Mouse (Mus musculus) naive thymus-derived CD4-positive, alpha-beta T cell, adult 2 months (primary cell): ENCODE results near the gene Sv2a.
"Not testable (repeated sequence)": the region's sequence is repeated elsewhere in the genome, so short reads cannot be mapped to it uniquely, and the experiment has no call there.

ENCODE experiments used
- DNase-seq: peaks from one replicate; pipeline ENCODE4 v3.0.0-alpha.2; 2011; ENCODE audit warnings: low read depth

The Sv2a gene

DNA sequence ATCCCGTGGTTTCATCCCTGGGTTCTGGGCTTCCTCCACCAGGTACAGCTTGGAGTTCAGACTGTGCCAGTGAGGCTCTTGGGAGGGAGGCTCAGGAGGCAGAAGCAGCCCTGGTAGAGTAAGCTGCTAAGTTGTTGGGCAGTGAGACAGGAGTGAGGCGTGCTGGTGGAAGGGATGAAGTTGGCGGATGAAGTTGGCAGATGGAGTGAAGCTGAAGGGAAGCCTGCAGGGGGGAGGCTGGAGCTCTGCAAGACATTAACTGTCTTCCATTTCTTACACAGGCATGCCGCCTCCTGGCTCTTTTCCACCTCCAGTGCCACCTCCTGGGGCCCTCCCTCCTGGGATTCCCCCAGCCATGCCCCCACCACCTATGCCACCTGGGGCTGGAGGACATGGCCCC, 6.9 kb upstream of the Sv2a start:
- DNase-seq: not testable (repeated sequence)

DNA sequence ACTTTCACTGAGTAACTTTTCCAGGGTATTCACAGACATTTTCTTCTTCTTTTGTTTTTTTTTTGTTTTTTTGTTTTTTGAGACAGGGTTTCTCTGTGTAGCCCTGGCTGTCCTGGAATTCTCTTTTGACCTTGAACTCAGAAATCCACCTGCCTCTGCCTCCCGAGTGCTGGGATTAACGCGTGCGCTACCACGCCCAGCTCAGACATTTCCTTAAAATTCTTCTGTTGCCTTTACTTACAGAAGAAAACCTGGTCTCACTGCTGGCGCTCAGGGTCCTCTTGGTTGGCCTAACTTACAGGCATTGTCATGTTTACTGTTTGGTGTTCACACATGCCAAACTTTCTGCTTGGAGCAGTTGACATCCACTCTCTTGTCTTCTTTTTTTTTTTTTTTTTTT, 5.7 kb upstream of the Sv2a start:
- DNase-seq: no peak

DNA sequence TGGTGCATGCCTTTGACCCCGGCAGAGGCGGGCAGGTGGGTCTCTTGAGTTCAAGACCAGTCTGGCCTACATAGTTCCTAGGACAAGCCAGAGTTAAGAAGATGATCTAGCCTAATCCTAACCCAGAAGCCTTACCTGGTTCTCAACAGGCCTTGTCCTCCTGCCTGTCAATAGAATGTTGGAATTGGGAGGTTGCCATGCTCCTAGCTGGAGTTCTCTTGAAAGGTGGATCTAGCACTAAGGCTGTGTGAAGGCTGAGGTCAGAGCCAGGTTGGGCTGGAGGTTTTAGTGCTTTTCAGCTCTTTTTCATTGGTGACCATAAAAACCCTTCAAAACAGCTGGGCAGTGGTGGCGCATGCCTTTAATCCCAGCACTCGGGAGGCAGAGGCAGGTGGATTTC, 2.5 kb upstream of the Sv2a start:
- no peak for DNase-seq

DNA sequence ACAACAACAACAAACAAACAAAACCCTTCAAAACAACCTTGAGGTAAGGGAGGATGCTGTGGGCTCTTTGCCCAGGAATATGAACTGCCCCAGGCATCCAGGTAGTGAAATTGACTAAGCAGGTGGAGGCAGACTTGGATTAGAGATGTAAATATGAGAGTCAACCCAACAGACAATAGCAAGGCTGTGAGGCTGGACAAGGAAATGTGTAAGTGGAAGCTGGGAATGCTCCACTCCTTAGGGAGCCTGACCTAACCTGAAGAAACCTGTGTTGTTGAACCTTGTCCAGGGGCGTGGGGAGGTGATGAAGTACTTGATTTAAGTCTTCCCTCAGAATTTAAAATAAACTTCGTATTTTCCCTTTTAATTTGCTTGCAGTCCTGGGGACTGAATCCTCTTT, 2.0 kb upstream of the Sv2a start:
- no peak for DNase-seq

DNA sequence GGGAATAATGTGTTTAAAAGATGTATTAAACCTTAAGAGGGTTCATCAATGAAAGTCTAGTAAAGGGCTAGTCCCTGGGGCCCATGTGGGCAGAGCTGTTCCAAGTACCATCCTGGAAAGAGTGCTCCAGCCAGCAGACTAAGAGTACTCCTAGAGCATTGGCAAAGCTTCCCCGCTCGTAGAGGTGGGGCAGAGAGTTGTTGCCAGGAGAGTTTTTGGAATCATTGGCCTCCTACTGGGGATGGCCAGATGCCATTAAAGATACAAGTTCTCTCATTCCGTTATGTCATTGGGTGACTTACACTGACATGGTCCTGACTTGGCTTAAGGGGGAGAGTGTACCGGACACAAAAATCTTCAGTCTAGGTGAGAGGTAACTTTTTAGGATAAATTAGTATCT, 1.4 kb upstream of the Sv2a start:
- DNase-seq: no peak

DNA sequence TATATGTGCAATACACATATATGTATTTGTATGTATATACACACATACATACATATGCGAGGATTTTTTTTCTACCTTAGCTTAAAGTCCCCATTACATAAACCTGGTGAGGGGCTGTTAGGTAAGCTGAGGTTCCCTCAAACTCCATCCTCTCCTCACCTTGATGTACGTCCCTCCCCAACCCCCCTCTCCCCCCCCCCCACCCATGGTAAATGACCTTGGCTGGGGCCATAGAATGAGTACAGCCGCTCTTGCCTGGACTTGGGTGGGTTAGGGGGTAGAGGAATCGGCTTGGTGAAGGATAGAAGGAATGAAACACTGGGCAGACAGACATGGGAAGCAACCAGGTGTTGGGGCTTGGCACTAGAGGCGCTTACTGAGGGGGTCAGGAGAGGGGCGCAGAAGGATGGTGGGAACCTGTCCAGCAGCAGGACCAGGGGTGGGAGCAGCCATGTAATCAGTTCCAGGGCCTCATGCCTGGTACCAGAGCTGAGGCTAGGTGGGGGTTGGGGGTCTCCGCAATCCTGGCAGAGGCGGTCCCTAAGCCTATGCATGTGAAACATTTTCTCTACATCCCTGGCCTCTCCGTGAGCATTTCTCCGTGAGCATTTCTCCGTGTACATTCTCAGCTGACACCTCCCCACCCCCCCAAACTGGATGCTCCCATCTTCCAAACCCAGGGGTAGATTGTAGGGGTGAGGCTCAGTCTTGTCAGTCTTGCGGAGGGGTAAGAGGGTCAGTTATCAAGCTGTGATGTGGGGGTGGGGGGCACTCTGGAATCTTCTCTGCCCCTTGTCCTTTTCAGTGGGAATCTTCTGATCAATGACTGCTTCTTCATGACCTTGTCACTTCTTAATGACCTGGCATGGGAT, 795 bp downstream of the Sv2a start:
- no peak for DNase-seq

DNA sequence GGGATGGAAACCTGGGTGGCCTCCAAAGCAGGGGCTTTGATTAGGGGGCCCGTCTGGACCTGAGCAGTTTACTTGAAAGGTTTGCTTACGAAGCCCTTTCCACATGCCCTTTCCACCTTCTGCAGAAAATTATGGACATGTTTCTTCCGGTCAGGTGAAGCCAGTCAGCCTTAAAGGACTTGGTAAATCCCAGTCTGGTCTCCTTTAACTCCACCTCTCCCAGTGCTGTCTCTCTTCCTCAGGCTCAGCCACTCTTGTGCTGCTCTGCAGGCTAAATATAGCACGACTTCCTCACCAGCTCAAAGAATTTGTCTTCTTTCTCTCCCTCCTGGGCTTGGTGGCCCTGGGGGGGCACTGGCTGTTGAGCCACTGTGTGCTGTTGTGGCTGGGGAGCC, 1.4 kb downstream of the Sv2a start:
- no peak for DNase-seq

DNA sequence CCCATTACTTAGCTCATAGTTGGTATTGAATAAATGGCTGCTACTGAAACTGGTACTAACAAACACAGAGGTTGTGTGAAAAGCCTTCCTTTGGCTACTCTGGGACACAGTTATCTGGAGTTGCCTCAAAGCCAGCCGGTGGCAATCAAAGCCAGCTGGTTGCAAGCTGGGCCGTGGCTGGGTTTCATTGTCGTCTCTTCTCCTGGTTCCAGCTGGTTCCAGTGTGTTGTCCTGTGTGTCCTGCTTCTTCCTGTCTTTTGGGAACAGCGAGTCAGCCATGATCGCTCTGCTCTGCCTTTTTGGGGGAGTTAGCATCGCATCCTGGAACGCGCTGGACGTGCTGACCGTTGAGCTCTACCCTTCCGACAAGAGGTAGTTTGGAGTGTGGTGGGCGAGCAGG, 12.0 kb downstream of the Sv2a start:
- DNase-seq: no peak

DNA sequence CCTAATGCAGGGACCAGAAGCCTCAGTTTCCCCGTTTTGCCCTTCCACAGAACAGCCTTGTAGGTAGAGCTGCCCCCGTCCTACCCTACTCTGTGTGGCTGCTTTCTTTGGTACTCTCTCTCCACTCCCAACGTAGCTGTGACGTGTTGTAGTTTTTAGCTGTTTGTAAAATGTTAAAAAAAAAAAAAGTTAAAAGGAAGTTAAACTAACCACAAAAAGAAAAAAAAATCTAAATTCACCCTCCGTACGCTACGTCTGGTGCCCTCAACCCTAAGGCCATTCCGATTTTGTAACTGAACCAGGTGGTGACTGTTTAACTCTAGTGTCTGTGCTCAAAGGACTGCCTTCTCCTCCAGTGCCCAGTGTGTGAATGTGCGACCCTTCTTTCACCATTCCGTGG, 14.0 kb downstream of the Sv2a start:
- DNase-seq: peak; percentile 65

DNA sequence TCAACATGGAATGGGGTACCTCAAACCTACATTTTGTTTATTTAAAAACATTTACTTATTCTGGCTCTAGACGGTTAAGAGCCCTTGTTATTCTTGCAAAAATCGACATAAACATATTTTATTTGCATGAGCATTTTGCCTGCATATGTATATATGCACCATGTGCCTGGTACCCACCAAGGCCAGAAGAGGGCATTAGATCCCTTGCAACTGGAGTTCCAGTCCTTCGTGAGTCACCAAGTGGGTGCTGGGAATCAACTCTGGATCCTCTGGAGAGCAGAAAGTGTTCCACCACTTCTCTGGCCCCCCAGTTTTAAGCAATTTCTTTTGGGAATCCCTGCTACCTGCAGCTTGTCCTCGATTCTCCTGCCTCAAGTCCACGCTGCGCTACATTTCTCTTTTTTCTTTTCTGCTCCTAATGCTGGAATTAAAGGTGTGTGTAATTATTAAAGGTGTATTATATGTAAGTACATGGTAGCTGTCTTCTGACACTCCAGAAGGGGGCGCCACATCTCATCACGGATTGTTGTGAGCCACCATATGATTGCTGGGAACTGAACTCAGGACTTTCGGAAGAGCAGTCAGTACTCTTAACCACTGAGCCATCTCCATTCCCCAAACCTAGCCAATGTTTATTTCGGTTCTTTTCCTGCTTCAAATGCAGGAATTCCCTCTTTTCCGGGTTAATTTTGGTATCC, 14.8 kb downstream of the Sv2a start:
- peak; percentile 33 for DNase-seq

DNA sequence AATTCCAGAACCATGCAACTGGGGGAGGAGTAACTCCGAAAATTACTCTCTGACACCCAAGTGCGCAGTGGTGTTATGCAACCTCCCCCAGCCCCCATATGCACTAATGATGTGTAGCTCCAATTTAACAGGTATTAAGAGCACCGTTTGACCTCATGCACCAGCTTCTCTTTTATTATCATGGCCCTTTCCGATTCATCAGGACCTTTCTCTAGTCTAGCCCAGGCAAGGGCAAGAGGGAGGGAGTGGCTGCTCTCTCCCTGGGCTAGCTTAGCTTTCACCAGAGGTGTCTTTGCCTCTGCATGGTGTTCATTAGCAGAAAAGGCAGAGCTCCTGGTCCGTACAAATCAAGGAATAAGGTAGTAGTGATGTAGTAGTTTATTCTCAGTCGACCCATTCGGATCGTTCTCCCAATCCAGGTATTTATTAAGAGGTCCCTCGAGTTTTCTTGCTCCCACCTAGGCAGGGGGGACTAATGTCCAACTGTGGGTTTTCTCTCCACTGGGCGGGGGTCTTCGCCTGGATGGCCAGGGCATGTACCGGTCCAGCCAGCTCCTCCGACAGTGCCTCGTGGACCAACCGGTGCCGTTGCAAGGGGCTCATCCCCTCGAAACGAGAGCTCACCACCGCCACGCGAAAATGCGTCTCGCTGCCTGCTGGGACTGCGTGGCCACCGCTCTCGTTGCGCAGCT, 15.6 kb downstream of the Sv2a start:
- peak; percentile 30 for DNase-seq

DNA sequence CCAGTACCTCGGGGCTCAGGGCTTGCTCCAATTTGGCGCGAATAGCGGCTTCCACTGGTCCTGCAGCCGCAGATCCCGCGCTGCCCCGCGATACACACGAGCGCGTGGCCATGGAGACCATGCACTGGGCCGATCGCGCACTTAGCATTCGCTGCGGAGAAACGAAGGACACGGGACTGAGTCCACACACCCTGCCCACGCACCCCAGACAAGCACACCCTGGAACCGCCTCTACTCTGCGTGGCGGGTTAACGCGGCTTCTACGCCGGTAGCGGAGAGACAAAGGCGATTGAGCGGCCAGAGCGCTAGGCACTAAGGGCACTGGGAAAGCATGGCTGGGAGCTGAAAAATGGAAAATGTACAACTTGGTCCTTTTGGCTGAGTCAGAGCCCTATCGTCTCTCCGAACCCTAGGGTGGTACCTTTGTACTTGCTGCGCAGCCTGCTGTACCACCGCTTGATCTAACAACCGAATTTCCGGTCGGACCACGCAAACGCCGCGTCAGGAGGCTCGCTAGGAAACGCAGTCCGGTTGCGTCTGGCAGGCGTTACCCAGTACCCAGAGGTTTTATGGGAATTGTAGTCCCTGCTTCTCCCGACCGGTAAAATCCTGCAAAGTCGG, 16.3 kb downstream of the Sv2a start:
- peak; percentile 90 for DNase-seq

DNA sequence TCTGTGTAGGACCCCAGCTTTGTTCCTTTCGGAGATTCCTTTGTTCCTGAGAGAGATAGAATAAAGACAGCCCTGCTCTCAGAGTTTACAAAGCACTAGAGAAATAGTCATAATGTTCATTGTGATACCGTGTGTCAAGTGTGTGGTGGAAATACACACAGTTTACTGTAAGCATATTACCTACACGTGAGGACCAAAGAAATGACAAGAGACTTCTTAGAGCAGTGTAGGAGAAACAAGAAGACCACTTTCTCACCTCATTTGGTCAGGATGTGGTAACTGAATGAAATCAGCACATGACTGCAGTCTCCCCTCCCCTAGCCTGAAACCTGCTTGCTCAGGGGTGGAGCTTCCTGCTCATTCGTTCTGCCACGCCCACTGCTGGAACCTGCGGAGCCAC, 17.2 kb downstream of the Sv2a start:
- peak; percentile 91 for DNase-seq

DNA sequence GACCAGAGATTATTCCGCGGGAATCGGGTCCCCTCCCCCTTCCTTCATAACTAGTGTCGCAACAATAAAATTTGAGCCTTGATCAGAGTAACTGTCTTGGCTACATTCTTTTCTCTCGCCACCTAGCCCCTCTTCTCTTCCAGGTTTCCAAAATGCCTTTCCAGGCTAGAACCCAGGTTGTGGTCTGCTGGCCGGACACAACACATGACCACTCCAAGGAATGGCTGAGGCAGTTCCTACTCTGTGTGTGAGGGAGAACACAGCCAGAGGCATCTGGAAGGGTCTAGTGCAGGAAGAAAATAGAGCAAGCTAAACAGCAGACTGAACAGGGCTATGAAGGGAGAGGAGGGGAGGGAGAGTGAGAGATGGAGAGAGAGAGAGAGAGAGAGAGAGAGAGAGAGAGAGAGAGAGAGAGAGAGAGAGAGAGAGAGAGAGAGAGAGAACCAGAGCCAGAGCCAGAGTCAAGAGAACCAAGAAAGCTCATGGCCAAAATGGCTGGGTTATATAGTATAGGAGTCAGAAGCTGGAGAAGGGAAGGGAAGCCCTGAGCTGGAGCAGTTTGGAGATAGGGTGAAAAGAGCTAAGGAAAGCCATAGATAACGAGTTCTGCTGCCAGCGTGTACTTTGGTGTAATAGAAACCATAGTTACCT, 17.8 kb downstream of the Sv2a start:
- not testable (repeated sequence) for DNase-seq

DNA sequence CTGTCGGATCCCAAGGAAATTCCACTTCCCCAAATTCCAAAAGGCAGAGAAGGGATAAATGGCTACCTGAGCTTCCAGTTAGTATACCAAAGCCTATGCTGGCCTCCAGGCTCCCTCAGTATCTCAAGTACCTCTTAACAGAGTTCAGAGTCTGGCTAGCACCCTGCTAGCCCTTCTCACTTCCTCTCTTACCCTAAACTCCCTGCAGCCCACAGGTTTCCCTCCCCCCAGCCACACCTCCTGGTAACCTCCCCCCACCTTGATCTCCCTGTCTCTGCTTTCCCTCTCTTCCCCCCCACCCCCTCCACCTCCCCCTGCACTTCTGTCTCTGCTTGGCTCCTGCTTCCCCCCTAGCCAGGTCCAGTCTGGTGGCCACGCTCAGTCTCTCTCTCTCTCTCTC, 18.8 kb downstream of the Sv2a start:
- DNase-seq: no peak

DNA sequence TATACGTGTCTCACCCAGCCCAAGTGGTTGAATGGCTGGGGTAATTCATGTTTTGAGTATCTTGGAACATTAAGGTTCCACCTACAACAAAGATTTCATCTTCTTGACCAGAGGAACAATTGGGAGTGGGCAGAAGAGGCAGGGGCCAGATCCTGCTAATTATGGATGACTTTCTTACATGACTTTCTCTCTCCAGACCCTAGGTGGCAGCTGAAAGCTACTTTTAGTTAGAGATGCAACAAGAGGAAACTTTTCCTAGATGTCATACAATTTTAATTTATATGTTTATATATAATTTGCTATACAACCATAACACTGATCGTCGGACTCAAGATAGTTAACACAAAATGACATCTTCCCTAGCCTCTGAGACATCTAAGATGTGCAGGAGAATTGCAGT, 26.9 kb downstream of the Sv2a start:
- peak; percentile 21 for DNase-seq

DNA sequence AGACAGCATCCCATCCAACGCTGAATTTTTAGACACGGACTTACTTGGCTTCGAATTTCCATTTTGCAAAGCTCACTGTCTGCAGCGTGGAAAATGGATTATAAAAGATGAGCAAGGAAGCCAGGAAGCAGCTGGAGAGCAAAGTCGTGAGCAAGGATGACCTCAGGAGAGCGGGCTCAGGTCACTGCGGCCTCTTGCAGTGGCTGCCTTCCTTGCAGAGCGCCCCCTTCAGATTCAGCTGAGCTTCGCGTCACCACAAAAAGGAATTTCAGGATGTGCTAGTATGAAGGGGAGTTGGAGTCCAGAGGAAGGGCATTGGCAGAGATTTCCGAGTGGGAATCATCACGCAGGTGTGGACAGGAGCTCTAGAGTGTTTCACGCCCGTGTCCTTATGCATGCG, 28.3 kb downstream of the Sv2a start:
- no peak for DNase-seq

DNA sequence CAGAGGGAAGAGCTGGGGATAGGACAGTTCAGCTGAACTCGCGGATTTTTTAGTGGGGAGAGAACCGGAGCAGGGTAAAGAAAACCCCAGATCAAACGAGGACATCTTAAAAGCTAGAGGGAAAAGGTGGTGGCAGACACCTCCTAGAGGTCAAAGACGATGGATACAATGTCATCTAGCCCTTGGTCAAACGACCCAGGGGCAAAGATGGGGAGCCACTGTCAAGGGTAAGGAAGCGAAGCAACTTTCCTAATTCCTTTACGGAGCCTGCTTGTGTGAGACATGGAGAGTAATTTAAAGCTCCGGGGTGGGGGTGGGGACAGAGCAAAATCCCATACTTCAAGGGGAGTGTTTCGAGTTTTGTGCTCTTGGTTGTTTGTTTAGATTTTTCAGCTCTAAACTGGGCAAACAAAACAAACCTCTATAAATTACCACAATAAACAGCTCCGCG, 38.3 kb downstream of the Sv2a start:
- peak; percentile 78 for DNase-seq

DNA sequence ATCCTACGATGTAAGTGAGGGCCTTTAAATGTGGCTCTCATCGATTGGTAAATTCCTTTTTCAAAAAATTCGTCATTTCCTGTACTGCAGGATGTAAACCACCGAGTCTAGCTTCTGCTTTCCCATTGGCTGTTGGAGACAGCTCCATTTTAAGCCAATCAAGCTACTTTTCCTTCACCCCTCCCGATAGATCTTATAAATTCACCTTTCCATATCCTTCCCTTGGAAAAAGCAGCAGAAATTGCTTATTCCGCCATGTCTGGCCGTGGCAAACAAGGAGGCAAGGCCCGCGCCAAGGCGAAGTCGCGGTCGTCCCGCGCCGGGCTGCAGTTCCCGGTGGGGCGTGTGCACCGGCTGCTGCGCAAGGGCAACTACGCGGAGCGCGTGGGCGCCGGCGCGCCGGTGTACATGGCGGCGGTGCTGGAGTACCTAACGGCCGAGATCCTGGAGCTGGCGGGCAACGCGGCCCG, 38.7 kb downstream of the Sv2a start, which contains the start of the genes Bola1 and Hist2h2ab:
Gene Bola1, minus strand, starts transcription at position 49 of the 470 bp plus-strand sequence.
Gene Hist2h2ab, plus strand, starts transcription at position 205 of the 470 bp plus-strand sequence.
- peak; percentile 92 for DNase-seq

DNA sequence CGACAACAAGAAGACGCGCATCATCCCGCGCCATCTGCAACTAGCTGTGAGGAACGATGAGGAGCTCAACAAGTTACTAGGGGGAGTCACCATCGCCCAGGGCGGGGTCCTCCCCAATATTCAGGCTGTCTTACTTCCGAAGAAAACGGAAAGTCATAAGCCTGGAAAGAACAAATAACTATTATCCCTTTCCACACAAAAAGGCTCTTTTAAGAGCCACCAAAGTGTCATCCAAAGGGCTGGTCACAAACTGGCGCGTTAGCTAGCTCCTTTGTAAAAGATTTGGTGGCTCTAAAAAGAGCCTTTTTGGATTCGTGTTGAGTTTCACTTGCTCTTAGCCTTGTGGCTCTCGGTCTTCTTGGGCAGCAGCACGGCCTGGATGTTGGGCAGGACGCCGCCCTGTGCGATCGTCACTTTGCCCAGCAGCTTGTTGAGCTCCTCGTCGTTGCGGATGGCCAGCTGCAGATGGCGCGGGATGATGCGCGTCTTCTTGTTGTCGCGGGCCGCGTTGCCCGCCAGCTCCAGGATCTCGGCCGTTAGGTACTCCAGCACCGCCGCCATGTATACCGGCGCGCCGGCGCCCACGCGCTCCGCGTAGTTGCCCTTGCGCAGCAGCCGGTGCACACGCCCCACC, 39.3 kb downstream of the Sv2a start:
- DNase-seq: peak; percentile 78
